Mouse (Mus musculus) naive thymus-derived CD4-positive, alpha-beta T cell, adult 2 months (primary cell): ENCODE measurements around the gene Ptma.
"Not testable (repeated sequence)": the region's sequence is repeated elsewhere in the genome, so short reads cannot be mapped to it uniquely, and the experiment has no call there.

Source experiments
- DNase-seq: peaks from one replicate; pipeline ENCODE4 v3.0.0-alpha.2; 2011; ENCODE audit warnings: low read depth

The Ptma gene

DNA sequence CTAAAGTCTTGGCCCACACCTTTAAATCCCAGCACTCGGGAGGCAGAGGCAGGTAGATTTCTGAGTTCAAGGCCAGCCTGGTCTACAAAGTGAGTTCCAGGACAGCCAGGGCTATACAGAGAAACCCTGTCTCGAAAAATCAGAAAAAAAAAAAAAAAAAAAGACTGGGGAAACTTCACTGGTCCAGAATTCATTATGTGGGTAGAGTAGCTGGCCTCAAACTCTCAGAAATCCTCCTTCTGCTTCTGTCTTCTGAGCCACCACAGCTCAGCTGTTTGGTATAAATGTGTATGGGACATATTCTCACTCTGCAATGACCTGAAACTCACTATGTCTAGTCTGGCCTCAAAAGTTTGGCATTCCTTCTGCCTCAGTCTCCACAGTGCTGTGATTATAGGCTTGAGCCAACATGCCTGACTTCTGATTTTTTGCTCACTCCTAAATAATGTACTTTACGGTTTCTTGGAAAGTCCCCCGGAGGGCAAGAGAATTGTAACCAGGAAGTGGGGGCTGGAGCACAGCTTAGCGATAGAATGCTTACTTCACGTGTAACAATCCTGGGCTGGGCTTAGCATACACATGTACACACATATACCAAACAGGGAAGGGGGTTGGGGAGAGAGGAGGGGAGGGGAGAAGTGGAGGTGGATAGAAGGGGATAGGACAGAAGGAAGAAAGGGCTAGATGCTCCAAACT lies 10.7 kb upstream of the Ptma start:
- DNase-seq: peak; percentile 60

- no peak for DNase-seq
Measured at GRCm38 (mm10) chr1:86517076-86517475, 9.4 kb upstream of the Ptma start.

DNA sequence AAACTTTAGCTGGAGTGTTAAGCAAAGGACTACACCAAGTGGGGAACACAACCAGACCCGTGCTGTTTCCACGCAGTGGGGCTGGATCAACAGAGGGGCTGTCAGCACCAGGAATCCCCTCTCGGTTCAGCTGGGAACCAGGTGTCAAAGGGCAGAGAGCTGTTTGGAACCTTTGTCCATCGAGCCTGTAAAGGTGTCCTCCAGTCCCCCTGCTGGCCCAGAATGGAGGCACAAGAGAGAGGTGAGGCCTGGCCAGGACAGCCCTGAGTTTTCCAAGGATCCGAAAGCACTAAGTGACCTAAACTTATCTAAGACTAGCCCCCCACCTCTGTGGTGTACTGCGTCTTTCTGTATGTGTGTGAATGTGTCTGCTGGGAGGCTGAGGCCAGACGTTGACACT lies 6.2 kb upstream of the Ptma start:
- DNase-seq: peak; percentile 46

- DNase-seq: peak; percentile 32
Measured at GRCm38 (mm10) chr1:86522286-86522871, 4.1 kb upstream of the Ptma start.

DNA sequence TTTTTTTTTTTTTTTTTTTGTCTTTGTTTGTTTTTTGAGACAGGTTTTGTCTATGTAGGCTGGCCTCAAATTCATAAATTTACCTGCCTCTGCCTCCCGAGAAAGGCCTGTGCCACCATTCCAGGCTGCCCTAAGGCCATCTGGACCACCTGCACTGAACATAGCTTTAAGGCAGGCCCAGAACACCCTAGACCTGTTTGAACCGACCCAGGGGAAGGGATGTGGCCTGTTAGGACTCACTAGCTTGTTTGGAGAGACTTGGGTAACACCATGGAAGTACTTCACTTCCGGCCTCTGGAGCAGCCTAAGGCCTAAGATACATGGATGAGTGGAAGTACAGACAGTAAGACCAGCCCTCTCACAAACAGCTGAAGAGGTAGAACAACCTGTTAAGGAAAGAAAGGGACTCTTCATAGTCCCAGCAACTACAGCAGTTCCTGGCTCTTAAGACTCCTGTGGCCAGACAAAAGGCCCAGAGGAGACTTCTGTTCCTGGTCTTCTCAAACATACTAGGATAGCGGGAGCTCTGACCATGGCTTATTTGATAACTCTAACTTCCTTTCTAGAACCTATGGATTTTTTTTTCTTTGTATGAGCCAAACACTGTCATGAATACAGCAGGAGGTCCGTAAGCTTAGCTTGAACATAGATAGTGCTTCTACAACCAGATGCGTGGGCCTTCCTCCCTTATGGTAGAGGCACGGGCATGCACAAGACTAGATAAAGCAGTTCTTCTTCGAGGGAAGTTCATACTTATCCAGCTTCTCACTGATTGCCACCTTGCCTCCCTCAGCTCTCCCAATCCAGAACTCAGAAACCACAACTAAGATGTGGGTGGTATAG lies 2.5 kb upstream of the Ptma start:
- peak; percentile 48 for DNase-seq

DNA sequence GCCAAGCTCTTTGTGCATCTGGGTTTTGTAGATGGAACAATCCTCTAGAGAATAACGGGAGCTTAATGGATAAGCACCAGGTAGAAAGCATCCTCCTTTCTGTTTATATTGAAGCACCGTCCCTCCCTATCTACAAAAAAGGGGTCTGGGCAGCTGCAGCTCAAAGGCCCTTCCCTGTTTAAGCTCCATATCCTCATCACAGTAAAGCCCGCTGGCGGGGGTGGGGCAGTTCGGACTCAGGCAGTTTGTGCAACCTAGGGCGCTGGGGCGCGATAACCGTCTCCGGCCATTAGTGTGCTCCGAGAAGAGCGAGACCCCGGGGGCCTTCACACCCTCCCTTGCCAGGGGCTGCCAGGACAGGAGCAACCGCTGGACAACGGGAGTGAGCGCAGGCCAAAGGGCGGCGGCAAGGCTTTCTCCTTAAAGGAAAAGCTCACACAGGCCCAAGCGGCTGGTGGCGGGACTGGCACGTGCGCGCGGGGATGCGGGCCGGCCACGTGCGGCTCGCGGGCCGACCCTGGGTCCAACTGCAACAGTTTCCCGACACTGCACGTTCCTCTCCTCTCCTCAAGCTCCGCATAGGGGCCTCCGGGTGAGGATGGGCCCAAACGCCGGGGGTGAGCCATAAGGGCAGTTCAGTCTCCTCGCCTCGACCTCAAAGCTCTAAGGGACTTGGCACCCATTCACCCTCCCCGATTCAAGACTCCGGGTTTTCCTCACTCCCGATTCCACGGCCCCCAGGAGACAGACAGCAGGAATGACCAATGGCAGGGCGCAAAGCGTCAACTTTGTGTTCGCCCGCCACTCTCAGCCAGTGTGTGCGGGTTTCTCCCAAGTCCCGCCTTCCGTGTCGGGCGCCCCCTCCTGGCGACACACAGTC lies 1.7 kb upstream of the Ptma start:
- no peak for DNase-seq

- DNase-seq: peak; percentile 98
Measured at GRCm38 (mm10) chr1:86525499-86526115, 919 bp upstream of the Ptma start.

DNA sequence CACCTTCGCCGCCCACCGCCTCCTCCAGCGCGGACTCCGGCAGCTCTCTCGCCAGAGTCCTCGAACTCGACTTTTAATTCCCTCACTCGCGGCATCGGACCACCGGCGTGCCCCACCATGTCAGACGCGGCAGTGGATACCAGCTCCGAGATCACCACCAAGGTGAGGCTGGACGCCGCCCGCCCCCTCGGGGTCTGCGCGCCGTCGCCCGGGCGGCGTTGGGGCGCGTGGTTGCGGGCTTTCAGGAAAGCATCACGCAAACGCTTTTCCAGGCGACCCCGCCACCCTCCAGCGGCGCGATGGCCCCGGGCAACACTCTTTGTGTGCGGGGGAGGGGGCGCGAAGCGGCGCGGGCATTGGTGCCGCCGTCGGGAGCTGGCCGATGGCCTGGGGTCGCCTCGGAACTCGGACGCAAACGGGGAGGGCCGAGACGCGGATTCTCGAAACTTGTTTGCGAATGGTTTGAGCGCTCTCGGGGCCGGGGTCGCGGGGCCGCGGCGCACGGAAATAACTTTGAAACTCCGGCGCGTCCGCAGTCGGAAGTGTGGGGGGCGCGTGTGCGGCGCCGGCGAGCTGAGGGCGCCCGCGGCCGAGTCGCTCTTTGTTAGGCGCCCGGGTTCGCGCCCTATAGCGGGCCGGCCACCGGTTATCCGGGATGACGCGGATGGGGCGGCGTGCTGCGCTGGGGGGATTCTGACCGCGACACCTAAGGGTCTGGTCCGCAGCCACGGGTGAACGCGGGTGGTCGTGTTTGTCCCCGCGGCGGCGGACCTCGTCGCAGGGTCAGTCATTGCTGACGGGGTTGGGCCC lies 468 bp downstream of the Ptma start:
- DNase-seq: peak; percentile 68

- DNase-seq: peak; percentile 95
Measured at GRCm38 (mm10) chr1:86527599-86528486, 1.3 kb downstream of the Ptma start.

DNA sequence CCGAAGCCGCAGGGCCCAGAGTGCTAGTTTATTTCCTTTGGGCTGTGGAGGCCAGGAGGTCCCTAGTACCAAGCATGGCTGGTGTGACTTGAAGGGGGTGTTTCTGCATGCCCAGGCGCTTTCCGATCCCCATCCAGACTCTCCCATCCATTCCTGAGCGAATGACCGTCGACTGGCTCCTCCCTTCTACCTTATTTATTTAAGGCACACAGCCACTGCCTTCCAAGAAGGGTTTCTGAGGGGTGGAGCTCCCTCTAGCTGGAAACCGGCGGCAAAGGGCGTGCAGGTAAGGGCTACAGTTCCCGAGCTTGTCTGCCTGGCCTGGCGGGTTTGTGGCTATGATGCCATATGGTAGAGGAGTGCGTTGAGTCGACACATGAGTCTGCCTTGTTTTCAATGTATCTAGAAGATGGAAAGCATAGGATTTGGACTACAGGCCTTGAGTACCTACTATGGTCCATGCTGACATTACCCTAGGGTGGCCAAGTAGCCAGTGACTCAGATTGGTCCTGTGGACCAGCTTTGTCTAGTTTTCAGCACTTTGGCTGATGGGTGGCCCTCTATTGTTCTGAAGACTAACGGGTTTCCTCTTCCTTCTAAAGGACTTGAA lies 2.1 kb downstream of the Ptma start:
- no peak for DNase-seq

- DNase-seq: peak; percentile 51
Measured at GRCm38 (mm10) chr1:86529590-86529989, 3.1 kb downstream of the Ptma start.

DNA sequence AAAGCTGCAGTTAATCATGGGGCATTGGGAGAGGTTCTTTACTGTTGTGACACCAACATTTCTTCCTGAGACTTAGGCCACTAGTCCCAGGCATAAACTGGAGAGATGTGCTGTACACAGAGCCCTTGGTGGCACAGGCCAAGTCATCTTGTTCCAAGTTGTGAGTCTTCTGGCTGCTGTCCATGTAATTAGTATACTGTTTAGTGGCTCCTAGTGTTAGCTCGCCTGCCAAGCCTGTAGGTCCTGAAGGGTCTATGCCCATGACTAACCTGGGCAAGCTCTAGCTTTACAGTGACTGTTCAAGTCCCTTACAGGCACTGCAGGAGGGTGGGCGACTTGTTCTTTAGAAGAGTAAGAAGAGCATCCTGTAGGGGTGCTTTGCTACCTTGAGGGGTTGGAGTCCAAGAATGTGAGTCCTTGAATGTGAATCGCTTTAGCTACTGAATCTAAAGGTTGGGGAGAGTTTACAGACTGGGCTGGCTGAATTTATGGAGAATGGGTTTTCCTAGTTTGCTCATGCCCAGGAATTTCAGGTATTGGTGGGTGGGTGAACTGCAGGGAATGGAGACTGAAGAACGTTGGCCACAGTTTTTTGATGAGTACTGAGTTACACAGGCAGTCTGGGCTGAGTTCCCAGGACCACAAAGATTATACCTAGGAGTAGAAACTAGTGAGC lies 4.5 kb downstream of the Ptma start:
- peak; percentile 59 for DNase-seq

GRCm38 (mm10) chr1:86531547-86532321 lies 5.2 kb downstream of the Ptma start:
- peak; percentile 44 for DNase-seq

- DNase-seq: peak; percentile 96
Measured at GRCm38 (mm10) chr1:86532362-86533051, 6.0 kb downstream of the Ptma start.

DNA sequence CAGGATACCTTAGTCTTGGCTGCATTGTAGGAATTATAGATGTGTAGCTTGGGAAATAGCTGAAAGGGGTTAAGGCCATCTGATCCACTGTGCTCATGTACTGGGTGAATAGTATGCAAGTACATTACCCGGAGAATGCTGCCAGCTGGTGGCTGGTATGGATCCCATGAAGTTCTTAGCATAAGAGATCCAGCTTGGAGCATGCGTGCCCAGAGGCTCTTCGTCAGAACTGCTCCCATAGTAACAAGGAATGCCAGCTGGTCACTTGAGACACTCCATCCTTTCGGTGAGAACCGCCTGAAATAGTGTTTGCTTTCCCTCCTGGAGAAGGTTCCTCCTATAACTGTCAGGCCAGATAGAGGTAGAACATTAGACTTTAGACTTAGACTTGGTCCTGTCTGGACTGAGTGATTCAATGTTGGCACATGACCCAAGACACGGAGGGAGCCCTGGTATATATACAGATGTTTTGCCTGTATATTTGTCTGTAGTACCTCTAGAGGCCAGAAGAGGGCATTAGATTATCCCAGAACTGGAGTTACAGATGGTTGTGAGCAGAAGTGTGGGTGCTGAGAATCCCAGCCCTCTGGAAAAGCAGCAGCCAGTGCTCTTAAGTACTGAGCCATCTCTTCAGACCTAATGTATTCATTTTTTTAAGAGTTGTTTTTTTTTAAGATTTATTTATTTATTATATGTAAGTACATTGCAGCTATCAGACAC lies 7.0 kb downstream of the Ptma start:
- peak; percentile 65 for DNase-seq

DNA sequence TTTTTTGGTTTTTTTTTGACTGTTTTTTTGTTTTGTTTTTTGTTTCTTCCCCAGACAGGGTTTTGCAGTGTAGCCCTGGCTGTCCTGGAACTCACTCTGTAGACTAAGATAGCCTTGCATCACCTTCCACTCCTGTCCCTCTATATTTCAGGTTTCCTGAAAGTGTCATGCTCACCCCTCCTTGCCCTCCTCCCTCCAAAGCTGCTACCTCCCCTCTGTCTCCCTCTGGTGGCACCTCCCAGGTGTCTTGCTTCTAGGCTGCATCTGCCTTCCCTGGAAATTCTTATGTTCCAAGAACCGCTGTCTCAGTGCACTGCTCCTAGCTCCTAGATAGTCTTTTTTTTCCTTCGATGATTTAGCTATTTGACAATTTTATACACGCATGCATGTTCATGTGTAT lies 11.9 kb downstream of the Ptma start:
- DNase-seq: peak; percentile 27

DNA sequence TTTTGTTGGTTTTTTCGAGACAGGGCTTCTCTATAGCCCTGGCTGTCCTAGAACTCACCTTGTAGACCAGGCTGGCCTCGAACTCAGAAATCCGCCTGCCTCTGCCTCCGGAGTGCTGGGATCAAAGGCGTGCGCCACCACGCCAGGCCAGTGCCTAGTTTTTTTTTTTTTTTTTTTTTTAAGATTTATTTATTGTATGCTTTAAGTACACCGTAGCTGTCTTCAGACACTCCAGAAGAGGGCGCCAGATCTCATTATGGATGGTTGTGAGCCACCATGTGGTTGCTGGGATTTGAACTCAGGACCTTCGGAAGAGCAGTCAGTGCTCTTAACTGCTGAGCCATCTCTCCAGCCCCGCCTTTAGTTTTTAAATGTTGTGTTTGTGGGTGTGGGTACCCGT lies 13.1 kb downstream of the Ptma start:
- not testable (repeated sequence) for DNase-seq
